Mouse (Mus musculus) heart, adult 2 months (tissue): ENCODE measurements at regions not wholly inside any gene's neighbourhood (a gene's known extent, or its start where the extent isn't known, plus 50 kb on each side); places are given as distances from the start of the nearest gene placed in this dataset.

ENCODE experiments used
- CTCF ChIP-seq: fragments of 200-600 bp; IDR thresholded peaks from 2 replicates; pipeline ENCODE4 v1.8.1; 2022; ENCODE audit warnings: antibody characterized with exemption, mild to moderate bottlenecking, moderate library complexity
- EP300 ChIP-seq: fragments of 200-500 bp; IDR thresholded peaks from 2 replicates; pipeline ENCODE4 v1.6.1; 2011; ENCODE audit warnings: low read depth, low read length, control low read depth; ENCODE audit not compliant: insufficient read depth
- POLR2A ChIP-seq: fragments of 200-500 bp; IDR thresholded peaks from 2 replicates; pipeline ENCODE4 v1.6.1; 2011; ENCODE audit warnings: mild to moderate bottlenecking, low read depth, low read length, control low read depth; ENCODE audit not compliant: insufficient read depth

DNA sequence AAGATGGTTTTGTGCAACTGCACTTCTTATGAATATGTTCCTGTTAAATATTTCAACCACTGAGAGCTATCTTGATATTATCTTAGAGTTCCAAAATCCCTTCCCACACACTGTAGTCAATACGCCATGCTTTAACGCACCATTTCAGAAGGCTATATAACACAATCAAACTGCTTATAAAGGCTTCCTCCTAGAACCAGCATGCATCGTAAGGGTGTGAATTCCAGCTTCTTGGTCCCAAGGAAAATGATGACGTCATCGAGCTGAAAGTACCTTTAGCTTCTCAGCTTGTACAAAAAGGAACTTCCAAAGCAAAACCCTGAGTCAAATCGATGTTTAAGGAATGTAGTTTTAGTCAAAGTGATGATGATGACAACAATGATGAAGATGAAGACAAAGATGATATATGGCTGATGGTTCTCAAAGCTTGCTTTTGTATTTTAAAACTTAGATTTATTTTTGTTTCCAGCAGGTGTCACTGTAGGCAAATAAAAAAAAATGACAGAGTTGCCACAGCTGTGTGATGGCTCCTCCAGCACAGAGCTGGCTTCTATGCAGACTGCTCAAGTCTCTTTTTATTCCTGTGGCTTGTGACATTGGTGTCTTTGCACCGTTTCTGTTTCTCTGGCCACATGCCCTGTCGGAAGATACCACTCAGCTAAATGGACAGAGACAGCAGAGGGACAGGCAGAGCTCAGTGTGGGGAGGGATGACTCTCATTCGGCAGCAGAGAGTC, 150.6 kb upstream of the Dnajc19 start:
- TF ChIP-seq CTCF (peak; percentile 46), POLR2A (no peak), EP300 (no peak)
